Mouse (Mus musculus): ENCODE results near the gene Abca7. TPM values are rescaled to one million over a fixed set of nuclear protein-coding genes. Genes with fewer than 3 reads are reported as not detected.
"Not testable (repeated sequence)": the region's sequence is repeated elsewhere in the genome, so short reads cannot be mapped to it uniquely, and the experiment has no call there.

Gene Abca7
- polyA plus RNA-seq, 1 experiment from 2014 or later = 4.0 TPM

GRCm38 (mm10) chr10:80048396-80048795 is 52.1 kb downstream of the Abca7 start:
- 24% methylated on average over 5 of the region's 5 CpGs for WGBS
- Histone ChIP-seq H3K9me3 (replicated peaks) (no peaks in the 10 kb centered on the region), H3K27me3 (no peaks in the 10 kb centered on the region), H3K9ac (no peak overlapping the region), H3K4me3 (replicated peaks) (no peak overlapping the region), H3K27ac (replicated peaks) (peak overlapping the region; percentile 73), H3K4me1 (peaks cover 37% of the 10 kb centered on the region), H3K4me2 (replicated peaks) (no peak overlapping the region), H3K36me3 (no peaks in the 10 kb centered on the region)
- ATAC-seq (ENCODE audit: insufficient number of reproducible peaks, low FRiP score, low TSS enrichment, low read depth) = no peak

GRCm38 (mm10) chr10:80048834-80049233 is 52.5 kb downstream of the Abca7 start:
- Histone ChIP-seq H3K9me3 (replicated peaks) (no peaks in the 10 kb centered on the region), H3K9ac (no peak overlapping the region), H3K4me3 (replicated peaks) (no peak overlapping the region), H3K27ac (replicated peaks) (peak overlapping the region; percentile 73), H3K4me2 (replicated peaks) (no peak overlapping the region), H3K36me3 (no peaks in the 10 kb centered on the region), H3K27me3 (no peaks in the 10 kb centered on the region), H3K4me1 (peaks cover 37% of the 10 kb centered on the region)
- WGBS = 44% methylated on average over 3 of the region's 3 CpGs
- ATAC-seq (ENCODE audit: insufficient number of reproducible peaks, low FRiP score, low TSS enrichment, low read depth) = no peak

DNA sequence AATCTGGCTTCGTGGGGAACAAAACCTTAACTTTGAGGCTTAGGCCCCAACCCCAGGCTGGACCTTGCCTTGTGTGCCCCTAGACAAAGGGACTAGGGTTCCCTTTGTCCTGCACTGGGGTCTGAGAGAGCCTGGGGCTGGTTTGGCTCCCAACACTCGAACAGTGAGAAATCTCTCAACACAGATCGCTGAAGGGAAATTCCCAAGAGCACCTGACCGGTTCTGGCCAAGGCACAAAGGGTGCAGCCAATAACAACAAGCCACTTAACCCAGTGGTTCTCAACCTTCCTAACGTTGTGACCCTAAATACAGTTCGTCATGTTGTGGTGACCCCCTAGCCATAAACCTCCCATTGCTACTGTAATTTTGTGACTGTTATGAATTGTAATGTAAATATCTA is 54.0 kb downstream of the Abca7 start:
- Histone ChIP-seq H3K4me2 (replicated peaks) (no peak overlapping the region), H3K9ac (no peak overlapping the region)
- WGBS = 33% methylated on average over 6 of the region's 6 CpGs

GRCm38 (mm10) chr10:80050885-80051617 is 54.8 kb downstream of the Abca7 start:
- H3K4me1 ChIP-seq = peaks cover 53% of the 10 kb centered on the region
- no peak for ATAC-seq (ENCODE audit: insufficient number of reproducible peaks, low FRiP score, low TSS enrichment, low read depth)
- 30% methylated on average over 15 of the region's 15 CpGs for WGBS

More for the DNA sequence above, 54.0 kb downstream of the Abca7 start:
- H3K27me3 ChIP-seq = no peaks in the 10 kb centered on the region
- ATAC-seq (ENCODE audit: insufficient number of reproducible peaks, low FRiP score, low TSS enrichment, low read depth) = no peak
- H3K27ac ChIP-seq (replicated peaks) = peak overlapping the region; percentile 73
- H3K9me3 ChIP-seq (replicated peaks) = no peaks in the 10 kb centered on the region
- H3K36me3 ChIP-seq = no peaks in the 10 kb centered on the region
- no peak overlapping the region for H3K4me3 ChIP-seq (replicated peaks)
- peaks cover 49% of the 10 kb centered on the region for H3K4me1 ChIP-seq

GRCm38 (mm10) chr10:80051618-80052373 is 55.5 kb downstream of the Abca7 start:
- H3K4me2 ChIP-seq (replicated peaks) = no peak overlapping the region
- H3K9me3 ChIP-seq (replicated peaks) = no peaks in the 10 kb centered on the region
- no peaks in the 10 kb centered on the region for H3K27me3 ChIP-seq
- no peak overlapping the region for H3K4me3 ChIP-seq (replicated peaks)
- H3K36me3 ChIP-seq = peaks cover 13% of the 10 kb centered on the region
- 36% methylated on average over 14 of the region's 14 CpGs for WGBS
- peak overlapping the region; percentile 55 for H3K27ac ChIP-seq (replicated peaks)
- no peak for ATAC-seq (ENCODE audit: insufficient number of reproducible peaks, low FRiP score, low TSS enrichment, low read depth)
- H3K9ac ChIP-seq = no peak overlapping the region
- H3K4me1 ChIP-seq = peaks cover 52% of the 10 kb centered on the region

More at GRCm38 (mm10) chr10:80050885-80051617, 54.8 kb downstream of the Abca7 start:
- H3K27ac ChIP-seq (replicated peaks) = peak overlapping the region; percentile 51
- no peaks in the 10 kb centered on the region for H3K9me3 ChIP-seq (replicated peaks)
- H3K9ac ChIP-seq = no peak overlapping the region
- H3K27me3 ChIP-seq = no peaks in the 10 kb centered on the region
- 0 out of 2 replicates have a peak, but pooled peaks cover 7% of the 10 kb centered on the region for H3K36me3 ChIP-seq
- H3K4me2 ChIP-seq (replicated peaks) = no peak overlapping the region
- H3K4me3 ChIP-seq (replicated peaks) = no peak overlapping the region

DNA sequence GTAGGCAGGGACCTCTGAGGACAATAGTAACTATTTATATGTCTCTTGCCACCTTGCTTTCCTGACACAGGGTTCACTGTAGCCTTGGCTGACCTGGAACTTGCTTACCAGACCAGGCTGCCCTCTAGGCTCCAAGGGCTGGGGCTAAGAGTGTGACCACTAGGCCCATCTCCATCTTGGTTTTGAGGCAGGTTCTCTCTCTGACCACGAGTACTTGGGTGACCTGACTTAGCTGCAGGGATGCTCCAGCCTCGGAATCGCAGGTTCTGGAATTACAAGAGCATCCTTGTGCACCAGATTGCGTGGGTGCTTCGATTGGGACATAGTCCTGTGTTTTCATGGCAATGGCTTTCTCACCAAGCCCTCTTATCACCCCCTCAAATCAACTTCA is 56.1 kb downstream of the Abca7 start:
- ATAC-seq (ENCODE audit: insufficient number of reproducible peaks, low FRiP score, low TSS enrichment, low read depth) = no peak
- Histone ChIP-seq H3K36me3 (peaks cover 19% of the 10 kb centered on the region), H3K4me3 (replicated peaks) (no peak overlapping the region), H3K27ac (replicated peaks) (peak overlapping the region; percentile 55), H3K9ac (no peak overlapping the region), H3K4me1 (peaks cover 46% of the 10 kb centered on the region), H3K27me3 (no peaks in the 10 kb centered on the region), H3K4me2 (replicated peaks) (no peak overlapping the region), H3K9me3 (replicated peaks) (no peaks in the 10 kb centered on the region)
- 80% methylated on average over 5 of the region's 5 CpGs for WGBS

GRCm38 (mm10) chr10:80053259-80053780 is 57.0 kb downstream of the Abca7 start:
- Histone ChIP-seq H3K27me3 (no peaks in the 10 kb centered on the region), H3K27ac (replicated peaks) (peak overlapping the region; percentile 95)
- WGBS = under 1% methylated on average over 47 of the region's 47 CpGs

DNA sequence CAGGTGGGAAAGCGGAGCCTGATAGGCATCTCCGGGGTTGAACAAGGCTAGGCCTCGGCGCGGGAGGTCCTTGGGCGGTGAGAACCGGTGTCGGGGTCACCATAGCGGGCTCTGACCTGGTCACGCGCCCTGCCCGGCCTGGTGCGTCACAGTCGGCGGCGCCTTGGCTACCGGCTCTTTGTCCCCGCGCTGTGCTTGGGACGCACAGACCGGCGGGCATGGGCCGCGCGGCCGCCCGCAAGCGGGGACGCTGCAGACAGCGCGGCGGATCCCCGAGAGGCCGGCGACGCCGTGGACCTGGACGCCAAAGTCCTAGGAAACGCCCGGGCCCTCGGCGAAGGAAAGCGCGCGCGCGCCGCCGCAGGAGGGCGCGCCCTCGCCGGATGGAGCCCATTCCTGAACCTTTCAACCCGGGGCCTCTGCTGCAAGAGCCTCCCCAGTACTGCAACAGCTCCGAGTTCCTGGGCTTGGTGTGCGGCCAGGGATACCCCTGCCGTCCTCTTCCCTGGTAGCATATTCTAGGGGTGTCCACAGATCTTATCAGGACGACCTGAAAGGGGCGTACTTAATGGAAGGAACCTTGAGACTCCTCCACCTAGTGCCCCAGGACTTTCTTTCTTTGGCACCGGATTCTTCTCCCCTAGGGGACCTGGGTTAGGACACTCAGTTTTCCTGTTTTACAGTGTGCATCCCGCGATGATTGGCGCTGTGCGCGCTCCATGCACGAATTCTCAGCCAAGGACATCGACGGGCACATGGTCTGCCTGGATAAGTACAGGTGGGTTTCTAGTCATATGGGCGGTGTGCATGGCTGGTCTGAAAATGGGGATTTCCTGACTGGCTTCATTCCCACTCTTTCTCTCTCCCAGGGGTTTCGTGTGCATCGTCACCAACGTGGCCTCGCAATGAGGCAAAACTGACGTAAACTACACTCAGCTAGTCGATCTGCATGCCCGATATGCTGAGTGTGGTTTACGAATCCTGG is 57.8 kb downstream of the Abca7 start:
- peak; percentile 27; the same call in 1 of the 2 replicates for ATAC-seq (ENCODE audit: insufficient number of reproducible peaks, low FRiP score, low TSS enrichment, low read depth)
- no peaks in the 10 kb centered on the region for H3K9me3 ChIP-seq (replicated peaks)

More at GRCm38 (mm10) chr10:80053259-80053780, 57.0 kb downstream of the Abca7 start:
- Histone ChIP-seq H3K4me1 (peaks cover 36% of the 10 kb centered on the region), H3K9ac (peak overlapping the region; percentile 86), H3K4me3 (replicated peaks) (peak overlapping the region; percentile 70), H3K9me3 (replicated peaks) (no peaks in the 10 kb centered on the region), H3K36me3 (peaks cover 28% of the 10 kb centered on the region), H3K4me2 (replicated peaks) (peak overlapping the region; percentile 72)
- ATAC-seq (ENCODE audit: insufficient number of reproducible peaks, low FRiP score, low TSS enrichment, low read depth) = peak; percentile 94

DNA sequence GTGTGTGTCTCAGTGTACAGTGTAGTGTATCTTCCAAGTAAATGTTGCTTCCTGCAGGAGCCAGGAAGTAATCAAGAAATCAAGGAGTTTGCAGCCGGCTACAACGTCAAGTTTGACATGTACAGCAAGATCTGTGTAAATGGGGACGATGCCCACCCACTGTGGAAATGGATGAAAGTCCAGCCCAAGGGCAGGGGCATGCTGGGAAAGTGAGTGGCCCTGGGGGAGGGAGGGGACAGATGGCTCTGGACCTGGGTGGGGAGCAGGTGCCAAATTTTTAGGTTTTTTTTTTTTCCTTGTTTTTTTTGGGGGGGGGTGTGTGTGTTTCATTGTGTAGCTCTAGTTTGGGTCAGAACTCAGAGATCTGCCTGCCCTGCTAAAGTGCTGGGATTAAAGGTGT is 58.6 kb downstream of the Abca7 start:
- not testable (repeated sequence) for H3K27ac ChIP-seq (replicated peaks); H3K9me3 ChIP-seq (replicated peaks); H3K27me3 ChIP-seq; ATAC-seq (ENCODE audit: insufficient number of reproducible peaks, low FRiP score, low TSS enrichment, low read depth)
- H3K4me1 ChIP-seq = peaks cover 32% of the 10 kb centered on the region
- H3K36me3 ChIP-seq = peaks cover 36% of the 10 kb centered on the region
- peak overlapping the region; percentile 70 for H3K4me3 ChIP-seq (replicated peaks)
- 11% methylated on average over 3 of the region's 3 CpGs for WGBS
- H3K4me2 ChIP-seq (replicated peaks) = peak overlapping the region; percentile 72
- peak overlapping the region; percentile 86; the same call in 1 of the 2 replicates for H3K9ac ChIP-seq

More for the DNA sequence above, 57.8 kb downstream of the Abca7 start:
- Histone ChIP-seq H3K9ac (peak overlapping the region; percentile 86), H3K36me3 (peaks cover 33% of the 10 kb centered on the region), H3K27ac (replicated peaks) (peak overlapping the region; percentile 95), H3K4me3 (replicated peaks) (peak overlapping the region; percentile 70), H3K27me3 (no peaks in the 10 kb centered on the region), H3K4me1 (peaks cover 32% of the 10 kb centered on the region), H3K4me2 (replicated peaks) (peak overlapping the region; percentile 72)
- 1% methylated on average over 77 of the region's 77 CpGs for WGBS

- Histone ChIP-seq H3K27ac (replicated peaks) (peak overlapping the region; percentile 34; the same call in 1 of the 2 replicates), H3K4me3 (replicated peaks) (peak overlapping the region; percentile 70), H3K9me3 (replicated peaks) (no peaks in the 10 kb centered on the region), H3K4me2 (replicated peaks) (peak overlapping the region; percentile 72), H3K9ac (peak overlapping the region; percentile 18; the same call in 1 of the 2 replicates), H3K4me1 (peaks cover 28% of the 10 kb centered on the region), H3K36me3 (peaks cover 41% of the 10 kb centered on the region), H3K27me3 (no peaks in the 10 kb centered on the region)
- ATAC-seq (ENCODE audit: insufficient number of reproducible peaks, low FRiP score, low TSS enrichment, low read depth) = no peak
- 69% methylated on average over 5 of the region's 5 CpGs for WGBS
Observed at GRCm38 (mm10) chr10:80055364-80055763, 59.1 kb downstream of the Abca7 start.
